ENCODE assay signal across 9 mouse cellular contexts in the genomic region with DNA sequence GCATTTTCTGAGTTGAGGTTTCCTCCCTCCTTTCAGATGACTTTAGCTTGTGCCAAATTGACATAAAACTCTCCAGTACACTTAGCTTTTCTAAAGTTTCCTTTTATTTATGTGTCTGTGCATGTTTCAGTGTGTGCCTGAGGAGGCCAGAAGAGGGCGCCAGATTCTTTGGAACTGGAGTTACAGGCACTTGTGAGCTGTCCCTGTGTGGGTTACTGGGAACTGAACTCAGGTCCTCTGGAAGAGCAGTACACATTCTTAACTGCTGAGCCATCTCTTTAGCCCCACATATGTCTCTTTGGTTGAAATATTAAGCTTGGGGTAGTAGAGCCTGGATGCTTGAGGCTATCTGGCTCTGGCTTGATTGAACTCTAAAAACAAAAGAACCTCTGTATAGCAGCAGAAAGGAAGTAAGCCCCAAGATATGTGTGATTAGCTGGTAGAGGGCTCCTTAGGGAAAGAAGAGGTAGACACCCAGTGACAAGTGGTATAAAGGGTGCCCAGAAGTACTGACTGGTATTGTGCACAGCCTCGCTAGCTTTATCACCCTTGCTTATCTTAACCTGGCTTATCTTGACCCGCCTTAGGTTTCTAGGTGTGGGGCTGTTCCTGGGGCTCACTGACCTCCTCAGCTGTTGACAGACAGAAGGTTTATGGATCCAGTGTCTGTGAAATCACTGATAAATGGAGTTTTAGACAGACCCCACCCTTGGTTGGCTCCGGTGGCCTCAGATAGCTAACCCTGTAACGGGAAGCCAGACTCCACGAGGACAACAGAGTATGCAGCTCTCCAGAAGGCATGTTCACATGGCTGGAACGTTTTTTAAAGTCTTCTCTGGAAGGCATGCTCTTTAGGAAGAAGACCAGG. TPM values are rescaled to one million over a fixed set of nuclear protein-coding genes. Genes with fewer than 3 reads are reported as not detected.
DNase-seq lines count a peak whose midpoint lies in the region; ATAC-seq and TF ChIP-seq lines count a peak whose summit lies in the region.
"Had no signal": no experiment of that assay in that cellular context is flagged by ENCODE, and none has a peak within 500 bp of the region (broad histone marks: within the 10 kb centered on the region; RNA-seq: fewer than 3 reads in every experiment).

No protein-coding gene starts in this region.

- TF ChIP-seq POLR2A in lung, adult 2 months (IDR thresholded peaks at IDR 0.05; ENCODE audit: borderline replicate concordance, extremely low read depth, low read depth, low read length), result no peak

- H3K4me1 ChIP-seq in lung, embryonic 15.5 days, result no peaks in the 10 kb centered on the region
- no peaks in the 10 kb centered on the region for H3K4me1 ChIP-seq in lung, adult 2 months (ENCODE audit: control insufficient read depth, insufficient read depth, low read length)
- no peaks in the 10 kb centered on the region for H3K4me1 ChIP-seq in midbrain, embryonic 10.5 days

- H3K4me2 ChIP-seq in lung, embryonic 15.5 days, result no peak overlapping the region

- ATAC-seq in lung, embryonic 15.5 days (ENCODE audit: borderline replicate concordance, extremely low read depth, low FRiP score, low TSS enrichment), result peak; percentile 19; the same call in 1 of the 2 replicates
- peak; percentile 84 for ATAC-seq in erythroid progenitor cell, adult 5-6 weeks (replicated peaks; ENCODE audit: low FRiP score, poor library complexity, severe bottlenecking)

- H3K27me3 ChIP-seq in lung, embryonic 15.5 days, result no peaks in the 10 kb centered on the region
- H3K27me3 ChIP-seq in midbrain, embryonic 10.5 days (ENCODE audit: low read depth, poor library complexity, severe bottlenecking), result no peaks in the 10 kb centered on the region

- TF ChIP-seq CTCF in lung, adult 2 months (IDR thresholded peaks at IDR 0.05; ENCODE audit: insufficient read depth, low read length), result no peak

- H3K27ac ChIP-seq in lung, embryonic 15.5 days, result no peak overlapping the region
- H3K27ac ChIP-seq in midbrain, embryonic 10.5 days (replicated peaks), result no peak overlapping the region
- H3K27ac ChIP-seq: macrophage had no signal

- 11% methylated on average over 7 of the region's 7 CpGs for WGBS in lung, embryonic 15.5 days
- WGBS in lung, adult 2 months, result 20% methylated on average over 7 of the region's 7 CpGs
- WGBS in midbrain, embryonic 10.5 days, result 67% methylated on average over 7 of the region's 7 CpGs

- DNase-seq in lung, adult 2 months, result no peak
- peak; percentile 41 for DNase-seq in NIH3T3 (ENCODE audit: low read depth)
- peak; percentile 19 for DNase-seq in retina, postnatal 1 day
- DNase-seq in kidney, postnatal 14 days, result no peak
- DNase-seq in right cerebral cortex, adult 18-20 months, result no peak
- no peak for DNase-seq in midbrain, embryonic 10.5 days (ENCODE audit: low spot score)

- H3K4me3 ChIP-seq in lung, embryonic 15.5 days, result no peak overlapping the region
- no peak overlapping the region for H3K4me3 ChIP-seq in lung, adult 2 months (replicated peaks; ENCODE audit: extremely low read depth, low read depth, low read length)
- H3K4me3 ChIP-seq in midbrain, embryonic 10.5 days, result no peak overlapping the region

- H3K9ac ChIP-seq in lung, embryonic 15.5 days, result no peak overlapping the region

- no peaks in the 10 kb centered on the region for H3K9me3 ChIP-seq in lung, embryonic 15.5 days
- H3K9me3 ChIP-seq in midbrain, embryonic 10.5 days (replicated peaks), result no peaks in the 10 kb centered on the region

- H3K36me3 ChIP-seq in lung, embryonic 15.5 days, result no peaks in the 10 kb centered on the region
- H3K36me3 ChIP-seq in midbrain, embryonic 10.5 days, result peaks cover 3% of the 10 kb centered on the region; the same call in 1 of the 2 replicates

RNA-seq across cellular contexts. Expression of gene Sh3bp5l, which starts 22.4 kb away (rescaled TPM):
- 32.3 and 38.3 TPM in 2 replicates for polyA plus RNA-seq in lung, embryonic 15.5 days (2015; fragmentation: Nextera tagmentation; extraction: Ambion mirVana)
- 29.4 and 36.5 TPM in 2 replicates for polyA plus RNA-seq in lung, adult 2 months (2012; rRNA removed)
- 10.5 and 13.3 TPM in 2 replicates for total RNA-seq in erythroid progenitor cell, adult 5-6 weeks (2015; ENCODE audit: low replicate concordance)
- 19.8 and 118 TPM in 2 replicates for total RNA-seq in erythroid progenitor cell, adult 5-6 weeks (2017; ENCODE audit: low replicate concordance)
- polyA plus RNA-seq in midbrain, embryonic 10.5 days (2016; fragmentation: Nextera tagmentation; extraction: Ambion mirVana), result 46.3 and 53.4 TPM in 2 replicates

RNA-seq across cellular contexts. Expression of gene Zfp672, which starts 22.8 kb away (rescaled TPM):
- polyA plus RNA-seq in lung, embryonic 15.5 days (2015; fragmentation: Nextera tagmentation; extraction: Ambion mirVana), result 29.8 and 32.3 TPM in 2 replicates
- polyA plus RNA-seq in lung, adult 2 months (2012; rRNA removed), result 30.2 and 30.6 TPM in 2 replicates
- total RNA-seq in erythroid progenitor cell, adult 5-6 weeks (2015; ENCODE audit: low replicate concordance), result 75.3 and 80.5 TPM in 2 replicates
- total RNA-seq in erythroid progenitor cell, adult 5-6 weeks (2017; ENCODE audit: low replicate concordance), result 27.6 and 39.9 TPM in 2 replicates
- 25.1 and 29.2 TPM in 2 replicates for polyA plus RNA-seq in midbrain, embryonic 10.5 days (2016; fragmentation: Nextera tagmentation; extraction: Ambion mirVana)

RNA-seq across cellular contexts. Expression of gene Lypd8, which starts 25.9 kb away (rescaled TPM):
- 0.40 TPM in 1 of 2 replicates, not detected in the other for polyA plus RNA-seq in lung, embryonic 15.5 days (2015; fragmentation: Nextera tagmentation; extraction: Ambion mirVana)
- polyA plus RNA-seq in lung, adult 2 months (2012; rRNA removed), result 0.71 and 47.1 TPM in 2 replicates
- total RNA-seq in erythroid progenitor cell, adult 5-6 weeks (2015; ENCODE audit: low replicate concordance), result not detected in 2 replicates
- total RNA-seq in erythroid progenitor cell, adult 5-6 weeks (2017; ENCODE audit: low replicate concordance), result not detected in 2 replicates
- polyA plus RNA-seq in midbrain, embryonic 10.5 days (2016; fragmentation: Nextera tagmentation; extraction: Ambion mirVana), result not detected in 2 replicates
- polyA plus RNA-seq: macrophage had no signal

RNA-seq across cellular contexts. Expression of gene Zfp692, which starts 46.0 kb away (rescaled TPM):
- polyA plus RNA-seq in lung, embryonic 15.5 days (2015; fragmentation: Nextera tagmentation; extraction: Ambion mirVana), result 23.4 and 25.6 TPM in 2 replicates
- 17.0 and 24.1 TPM in 2 replicates for polyA plus RNA-seq in lung, adult 2 months (2012; rRNA removed)
- total RNA-seq in erythroid progenitor cell, adult 5-6 weeks (2015; ENCODE audit: low replicate concordance), result 4.6 and 17.7 TPM in 2 replicates
- total RNA-seq in erythroid progenitor cell, adult 5-6 weeks (2017; ENCODE audit: low replicate concordance), result 17.1 and 19.1 TPM in 2 replicates
- 25.9 and 26.8 TPM in 2 replicates for polyA plus RNA-seq in midbrain, embryonic 10.5 days (2016; fragmentation: Nextera tagmentation; extraction: Ambion mirVana)

Comparison
In these comparisons a context has a peak if more than half of its experiments do, and no peak if none do; other contexts are left out.
1. DNase-seq: peak in NIH3T3 (single experiment) and retina, postnatal 1 day (single experiment); none in lung, adult 2 months (single experiment), kidney, postnatal 14 days (single experiment), right cerebral cortex, adult 18-20 months (single experiment) and midbrain, embryonic 10.5 days (single experiment).